Mouse (Mus musculus) megakaryocyte, embryonic 14.5 days (primary cell): ENCODE results near the gene Arhgdib.

Experiments used
- FLI1 ChIP-seq: IDR thresholded peaks from 2 replicates; pipeline ENCODE4 v1.6.1; 2012; ENCODE audit warnings: low read length, inconsistent platforms, mixed read lengths
- GATA1 ChIP-seq: IDR thresholded peaks from 3 replicates; pipeline ENCODE4 v1.6.1; 2012; ENCODE audit warnings: mixed read lengths, low read length, inconsistent platforms, borderline replicate concordance

DNA sequence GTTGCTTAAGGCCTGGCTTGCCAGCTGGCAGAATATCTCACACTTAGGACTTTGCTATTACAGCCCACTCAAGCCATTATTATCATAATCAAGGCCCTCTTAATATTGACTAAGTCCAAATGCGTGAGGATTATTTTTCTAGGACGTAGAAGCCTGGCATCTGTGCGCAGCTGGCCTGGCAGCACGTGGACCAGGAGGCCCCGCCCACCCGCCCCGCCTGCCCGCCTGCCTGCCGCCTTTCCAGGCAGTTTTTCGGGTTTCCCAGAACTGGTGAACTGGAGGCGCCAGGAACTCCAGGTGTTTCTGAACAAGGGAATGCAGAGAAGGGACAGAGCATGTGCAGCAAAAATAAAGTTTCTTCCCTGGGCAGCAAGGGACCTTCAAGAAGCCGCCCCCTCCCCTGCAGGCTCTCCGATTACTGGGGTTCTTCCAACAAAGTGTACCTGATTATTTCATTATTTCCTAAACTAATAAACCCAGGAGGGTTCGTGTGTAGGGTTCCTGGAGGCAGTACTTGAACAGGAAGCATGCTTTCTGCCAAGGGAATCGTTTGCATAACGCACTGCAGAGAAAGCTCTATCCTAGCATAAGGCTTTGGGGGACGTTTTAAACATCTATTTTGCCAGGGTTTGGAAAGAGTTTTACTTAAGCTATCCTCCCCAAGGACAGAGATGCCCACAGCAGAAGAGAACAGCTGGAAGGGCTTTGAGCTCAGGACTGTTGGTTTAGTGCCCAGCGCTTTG is 28.1 kb downstream of the Arhgdib start:
- TF ChIP-seq GATA1 (no peak), FLI1 (no peak)
